Mouse (Mus musculus) lung, adult 2 months (tissue): ENCODE measurements around the gene Cdc42bpa. TPM values are rescaled to one million over a fixed set of nuclear protein-coding genes. Genes with fewer than 3 reads are reported as not detected.

Source experiments
- DNase-seq: peaks from one replicate; pipeline ENCODE4 v3.0.0; 2022
- H3K4me1 ChIP-seq: fragments of 200-500 bp; 2 replicates; pipeline ENCODE4 v1.6.1; 2011; ENCODE audit warnings: low read length; ENCODE audit not compliant: control insufficient read depth, insufficient read depth
- H3K4me3 ChIP-seq: fragments of 200-500 bp; replicated peaks from 2 replicates; pipeline ENCODE3; 2011; ENCODE audit warnings: low read depth, mild to moderate bottlenecking, control low read depth, low read length; ENCODE audit errors: extremely low read depth
- CTCF ChIP-seq: fragments of 200-500 bp; IDR thresholded peaks from 2 replicates; pipeline ENCODE4 v1.5.1; 2011; ENCODE audit warnings: mild to moderate bottlenecking, low read length, control low read depth; ENCODE audit not compliant: insufficient read depth
- POLR2A ChIP-seq: fragments of 200-500 bp; IDR thresholded peaks from 2 replicates; pipeline ENCODE4 v1.6.1; 2011; ENCODE audit warnings: low read depth, mild to moderate bottlenecking, control low read depth, low read length, borderline replicate concordance; ENCODE audit errors: extremely low read depth
- WGBS: fragments of 180-500 bp; shearing (Covaris S2); methylation state at CpG from one replicate; pipeline ENCODE4 v1.1.7; 2018; 5-methylcytosine and 5-hydroxymethylcytosine counted together
- polyA plus RNA-seq: library from polyadenylated mRNA; depleted of rRNA; stranded (reverse); fragments of >200 nt; gene quantifications from 2 replicates; pipeline ENCODE4 v1.2.3, GENCODE M21; 2012

The Cdc42bpa gene
- polyA plus RNA-seq, 1 experiment = 31.9 TPM

GRCm38 (mm10) chr1:180160545-180160944 lies 200.3 kb downstream of the Cdc42bpa start:
- Histone ChIP-seq H3K4me3 (no peak overlapping the region), H3K4me1 (no peaks in the 10 kb centered on the region)
- 77% methylated on average over 2 of the region's 2 CpGs for WGBS
- TF ChIP-seq CTCF = no peak
- no peak for DNase-seq

- TF ChIP-seq CTCF = no peak
- no peak for TF ChIP-seq POLR2A
- no peaks in the 10 kb centered on the region for H3K4me1 ChIP-seq
- DNase-seq = no peak
- no peak overlapping the region for H3K4me3 ChIP-seq
- WGBS = 83% methylated on average over 3 of the region's 3 CpGs
These were observed 200.9 kb downstream of the Cdc42bpa start for GRCm38 (mm10) chr1:180161160-180161559.

- Histone ChIP-seq H3K4me1 (no peaks in the 10 kb centered on the region), H3K4me3 (no peak overlapping the region)
- no peak for DNase-seq
- no peak for TF ChIP-seq POLR2A
- no peak for TF ChIP-seq CTCF
- WGBS = 86% methylated on average over 20 of the region's 20 CpGs
These were observed 201.5 kb downstream of the Cdc42bpa start for GRCm38 (mm10) chr1:180161566-180162355.

GRCm38 (mm10) chr1:180162986-180163385 lies 202.7 kb downstream of the Cdc42bpa start:
- Histone ChIP-seq H3K4me1 (no peaks in the 10 kb centered on the region), H3K4me3 (no peak overlapping the region)
- TF ChIP-seq POLR2A = no peak
- TF ChIP-seq CTCF = no peak
- WGBS = 78% methylated on average over 7 of the region's 7 CpGs
- DNase-seq = no peak

- no peak for DNase-seq
- Histone ChIP-seq H3K4me1 (no peaks in the 10 kb centered on the region), H3K4me3 (no peak overlapping the region)
- 78% methylated on average over 5 of the region's 5 CpGs for WGBS
- no peak for TF ChIP-seq CTCF
- no peak for TF ChIP-seq POLR2A
These were observed 206.3 kb downstream of the Cdc42bpa start for GRCm38 (mm10) chr1:180166533-180166932.

- no peak for TF ChIP-seq POLR2A
- TF ChIP-seq CTCF = no peak
- no peaks in the 10 kb centered on the region for H3K4me1 ChIP-seq
- DNase-seq = no peak
- whole genome bisulfite sequencing = 89% methylated on average over 6 of the region's 6 CpGs
- H3K4me3 ChIP-seq = no peak overlapping the region
These were observed 208.0 kb downstream of the Cdc42bpa start for GRCm38 (mm10) chr1:180168294-180168693.

- DNase-seq = no peak
- TF ChIP-seq CTCF (no peak), POLR2A (no peak)
- Histone ChIP-seq H3K4me3 (no peak overlapping the region), H3K4me1 (no peaks in the 10 kb centered on the region)
- WGBS = 85% methylated on average over 7 of the region's 7 CpGs
These were observed 208.9 kb downstream of the Cdc42bpa start for GRCm38 (mm10) chr1:180169161-180169560.

- no peak for DNase-seq
- 85% methylated on average over 8 of the region's 8 CpGs for WGBS
- no peaks in the 10 kb centered on the region for H3K4me1 ChIP-seq
- H3K4me3 ChIP-seq = no peak overlapping the region
- TF ChIP-seq POLR2A (no peak), CTCF (no peak)
These were observed 209.8 kb downstream of the Cdc42bpa start for GRCm38 (mm10) chr1:180170071-180170470.

GRCm38 (mm10) chr1:180171883-180172282 lies 211.6 kb downstream of the Cdc42bpa start:
- 69% methylated on average over 2 of the region's 2 CpGs for WGBS
- no peaks in the 10 kb centered on the region for H3K4me1 ChIP-seq
- DNase-seq = no peak
- no peak overlapping the region for H3K4me3 ChIP-seq
- TF ChIP-seq CTCF (no peak), POLR2A (no peak)

- TF ChIP-seq CTCF (no peak), POLR2A (no peak)
- Histone ChIP-seq H3K4me3 (no peak overlapping the region), H3K4me1 (no peaks in the 10 kb centered on the region)
- 87% methylated on average over 4 of the region's 4 CpGs for WGBS
- no peak for DNase-seq
These were observed 212.3 kb downstream of the Cdc42bpa start for GRCm38 (mm10) chr1:180172600-180172999.

- Histone ChIP-seq H3K4me3 (no peak overlapping the region), H3K4me1 (no peaks in the 10 kb centered on the region)
- TF ChIP-seq CTCF (no peak), POLR2A (no peak)
- DNase-seq = no peak
- 80% methylated on average over 5 of the region's 5 CpGs for WGBS
These were observed 212.7 kb downstream of the Cdc42bpa start for GRCm38 (mm10) chr1:180173017-180173416.
